Mouse (Mus musculus) embryonic facial prominence, embryonic 15.5 days (tissue): ENCODE data around the gene Wdfy2. TPM values are rescaled to one million over a fixed set of nuclear protein-coding genes. Genes with fewer than 3 reads are reported as not detected.

Experiments used
- ATAC-seq: fragments of 200-750 bp; cut with Nextera tagmentation; 2 replicates; pipeline ENCODE4 v1.8.0; 2017; ENCODE audit warnings: low read depth, moderate TSS enrichment; ENCODE audit not compliant: insufficient number of reproducible peaks, low FRiP score, low TSS enrichment
- H3K27ac ChIP-seq: fragments of 300-500 bp; sonication (generic); replicated peaks from 2 replicates; pipeline ENCODE4 v1.5.1; 2015; ENCODE audit warnings: mild to moderate bottlenecking, inconsistent platforms
- H3K27me3 ChIP-seq: fragments of 300-500 bp; sonication (generic); 2 replicates; pipeline ENCODE4 v1.6.1; 2015; ENCODE audit warnings: inconsistent platforms
- H3K36me3 ChIP-seq: fragments of 300-500 bp; sonication (generic); 2 replicates; pipeline ENCODE4 v1.6.1; 2015; ENCODE audit warnings: mild to moderate bottlenecking, inconsistent platforms
- H3K4me1 ChIP-seq: fragments of 300-500 bp; sonication (generic); 2 replicates; pipeline ENCODE4 v1.6.1; 2015; ENCODE audit warnings: inconsistent platforms
- H3K4me2 ChIP-seq: fragments of 300-500 bp; sonication (generic); replicated peaks from 2 replicates; pipeline ENCODE4 v1.6.1; 2015; ENCODE audit warnings: mild to moderate bottlenecking, inconsistent platforms
- H3K4me3 ChIP-seq: fragments of 300-500 bp; sonication (generic); replicated peaks from 2 replicates; pipeline ENCODE4 v1.5.1; 2015; ENCODE audit warnings: mild to moderate bottlenecking, inconsistent platforms
- H3K9ac ChIP-seq: fragments of 300-500 bp; sonication (generic); 2 replicates; pipeline ENCODE4 v1.6.1; 2015; ENCODE audit warnings: inconsistent platforms
- H3K9me3 ChIP-seq: fragments of 300-500 bp; sonication (generic); replicated peaks from 2 replicates; pipeline ENCODE4 v1.6.1; 2016; ENCODE audit warnings: inconsistent platforms
- WGBS: fragments of 180-500 bp; shearing (Covaris S2); methylation state at CpG from one replicate; pipeline ENCODE4 v1.1.7; 2015; 5-methylcytosine and 5-hydroxymethylcytosine counted together
- microRNA-seq: library from miRNA; unstranded; fragments of <30 nt; microRNA quantifications from one replicate; pipeline ENCODE4, GENCODE M21; 2016; ENCODE audit warnings: borderline number of aligned reads
- polyA plus RNA-seq: library from polyadenylated mRNA; unstranded; fragments of >200 nt; fragmentation: Nextera tagmentation; extraction: Ambion mirVana; gene quantifications from 2 replicates; pipeline ENCODE4 v1.2.1, GENCODE M21; 2015

The Wdfy2 gene
- polyA plus RNA-seq, 1 experiment from 2014 or later: 8.2 TPM

- ATAC-seq: no peak
- WGBS: 70% methylated on average over 1 of the region's 1 CpGs
- no peaks in the 10 kb centered on the region for H3K27me3 ChIP-seq
- H3K4me2 ChIP-seq: no peak overlapping the region
- H3K9me3 ChIP-seq: no peaks in the 10 kb centered on the region
- no peak overlapping the region for H3K9ac ChIP-seq
- no peaks in the 10 kb centered on the region for H3K4me1 ChIP-seq
- H3K4me3 ChIP-seq: no peak overlapping the region
- H3K27ac ChIP-seq: no peak overlapping the region
- H3K36me3 ChIP-seq: no peaks in the 10 kb centered on the region
Measured at GRCm38 (mm10) chr14:62979815-62980214, 142.3 kb downstream of the Wdfy2 start.

- WGBS: 76% methylated on average over 1 of the region's 1 CpGs
- Histone ChIP-seq H3K9me3 (no peaks in the 10 kb centered on the region), H3K9ac (no peak within 1 kb of the TSS), H3K4me1 (no peaks in the 10 kb centered on the region), H3K27me3 (no peaks in the 10 kb centered on the region), H3K27ac (no peak within 1 kb of the TSS), H3K4me3 (no peak within 1 kb of the TSS), H3K4me2 (no peak within 1 kb of the TSS), H3K36me3 (no peaks in the 10 kb centered on the region)
- no peak for ATAC-seq
Measured at GRCm38 (mm10) chr14:62984410-62984809, 146.9 kb downstream of the Wdfy2 start, which contains the start of gene Defb48. TSS of gene Defb48 (minus strand) at chr14:62984510.

DNA sequence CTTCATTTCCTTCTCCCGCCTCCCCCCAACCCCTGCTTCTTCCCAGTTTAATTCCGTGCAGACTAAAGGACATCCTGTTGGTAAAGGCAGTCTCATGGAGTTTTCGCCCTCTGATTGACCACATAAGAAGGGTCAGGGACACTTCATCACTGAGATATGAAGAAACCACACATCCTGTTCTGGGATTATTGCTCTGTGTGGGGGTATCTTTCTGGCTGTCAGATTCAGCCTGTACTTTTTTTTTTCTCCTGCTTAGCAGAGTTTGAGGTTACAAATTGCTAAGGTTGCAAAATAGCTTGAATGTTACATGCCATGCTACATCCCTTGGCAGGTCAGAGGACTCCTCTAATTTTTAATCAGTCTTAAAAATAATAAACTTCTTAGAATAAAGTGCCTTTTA lies 153.8 kb downstream of the Wdfy2 start:
- Histone ChIP-seq H3K4me2 (no peak overlapping the region), H3K9me3 (no peaks in the 10 kb centered on the region), H3K4me3 (no peak overlapping the region), H3K4me1 (no peaks in the 10 kb centered on the region), H3K36me3 (no peaks in the 10 kb centered on the region), H3K27ac (no peak overlapping the region), H3K9ac (no peak overlapping the region), H3K27me3 (no peaks in the 10 kb centered on the region)
- no peak for ATAC-seq
- whole genome bisulfite sequencing: 69% methylated on average over 3 of the region's 3 CpGs

DNA sequence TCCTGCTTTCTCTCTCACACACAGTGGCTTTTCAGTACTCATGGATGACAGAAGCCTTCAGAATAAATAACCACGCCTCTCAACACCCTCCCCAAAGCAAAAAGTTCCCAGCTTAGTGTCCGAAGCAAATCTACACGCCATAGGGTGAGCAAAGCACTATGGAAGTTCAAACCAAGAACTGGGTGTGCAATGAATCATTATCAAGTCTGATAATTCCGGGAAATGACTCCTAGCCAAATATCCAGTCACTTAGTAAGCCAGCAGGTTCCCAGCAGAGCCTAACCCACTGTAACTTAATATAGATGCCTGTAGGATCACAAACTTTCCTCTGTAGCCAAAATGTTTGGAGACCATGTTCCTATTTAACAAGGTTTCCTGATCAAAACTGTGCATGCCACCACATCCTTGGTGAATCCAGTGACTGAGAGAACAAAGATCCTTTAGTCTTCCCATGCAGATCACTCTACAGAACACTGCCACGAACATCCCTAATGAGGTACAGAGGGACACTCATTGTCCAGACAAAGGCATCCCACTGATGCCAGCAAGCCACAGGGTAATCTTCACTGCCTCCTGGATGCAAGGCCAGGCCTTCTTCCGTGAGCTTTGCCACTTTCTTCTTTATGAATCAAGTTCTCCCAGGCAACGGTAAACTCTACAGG lies 154.5 kb downstream of the Wdfy2 start:
- H3K27ac ChIP-seq: no peak overlapping the region
- no peak overlapping the region for H3K4me2 ChIP-seq
- H3K4me1 ChIP-seq: no peaks in the 10 kb centered on the region
- H3K4me3 ChIP-seq: no peak overlapping the region
- no peaks in the 10 kb centered on the region for H3K9me3 ChIP-seq
- no peaks in the 10 kb centered on the region for H3K36me3 ChIP-seq
- no peak overlapping the region for H3K9ac ChIP-seq
- WGBS: 70% methylated on average over 7 of the region's 7 CpGs
- ATAC-seq: no peak
- H3K27me3 ChIP-seq: no peaks in the 10 kb centered on the region

- Histone ChIP-seq H3K4me1 (no peaks in the 10 kb centered on the region), H3K4me3 (no peak within 1 kb of the TSS)
- no peak for ATAC-seq
Measured at GRCm38 (mm10) chr14:62997777-62998176, 160.3 kb downstream of the Wdfy2 start, which contains the start of gene Defb47. TSS of gene Defb47 (plus strand) at chr14:62998077.

DNA sequence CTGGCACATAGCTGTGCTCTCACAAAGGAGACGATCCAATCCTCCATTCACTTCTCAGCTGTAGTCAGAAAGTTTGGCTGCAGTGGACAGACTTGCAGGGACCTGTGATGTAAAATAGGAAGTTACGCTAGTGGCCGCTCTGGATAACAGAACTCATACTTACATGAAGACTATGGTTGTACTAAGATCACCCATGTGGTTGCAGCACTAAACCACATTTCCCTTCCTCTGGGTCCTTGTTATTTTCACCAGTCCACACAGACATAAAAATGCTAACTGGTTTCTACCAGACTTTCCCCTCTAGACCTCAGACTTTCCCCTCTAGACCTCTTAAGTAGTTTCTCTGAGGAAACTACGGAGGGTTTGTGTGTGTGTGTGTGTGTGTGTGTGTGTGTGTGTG lies 161.5 kb downstream of the Wdfy2 start:
- Histone ChIP-seq H3K36me3 (no peaks in the 10 kb centered on the region), H3K9me3 (no peaks in the 10 kb centered on the region), H3K27me3 (no peaks in the 10 kb centered on the region), H3K4me2 (no peak overlapping the region), H3K4me1 (no peaks in the 10 kb centered on the region), H3K27ac (no peak overlapping the region), H3K9ac (no peak overlapping the region), H3K4me3 (no peak overlapping the region)
- no peak for ATAC-seq
- WGBS: 85% methylated on average over 4 of the region's 4 CpGs

More at GRCm38 (mm10) chr14:62997777-62998176, 160.3 kb downstream of the Wdfy2 start, which contains the start of gene Defb47:
- no peaks in the 10 kb centered on the region for H3K27me3 ChIP-seq
- no peaks in the 10 kb centered on the region for H3K9me3 ChIP-seq
- H3K27ac ChIP-seq: no peak within 1 kb of the TSS
- WGBS: 85% methylated on average over 8 of the region's 8 CpGs
- no peak within 1 kb of the TSS for H3K4me2 ChIP-seq
- H3K36me3 ChIP-seq: no peaks in the 10 kb centered on the region
- H3K9ac ChIP-seq: no peak within 1 kb of the TSS

GRCm38 (mm10) chr14:63002588-63002987 lies 165.1 kb downstream of the Wdfy2 start:
- H3K4me3 ChIP-seq: no peak overlapping the region
- H3K4me1 ChIP-seq: no peaks in the 10 kb centered on the region
- no peaks in the 10 kb centered on the region for H3K27me3 ChIP-seq
- H3K27ac ChIP-seq: no peak overlapping the region
- 58% methylated on average over 2 of the region's 2 CpGs for WGBS
- no peak overlapping the region for H3K9ac ChIP-seq
- H3K36me3 ChIP-seq: no peaks in the 10 kb centered on the region
- ATAC-seq: no peak
- H3K9me3 ChIP-seq: no peaks in the 10 kb centered on the region
- H3K4me2 ChIP-seq: no peak overlapping the region

Small RNA genes lying within 50 kb of the gene (microRNA-seq; reads per million reads assigned to microRNA genes)
- not detected for gene Mir6541
- gene Mir8098: 0.86 reads per million

Other genes with a start within 250 kb of the Wdfy2 start
- gene Serpine3, start 174.0 kb upstream of the Wdfy2 start, polyA plus RNA-seq: not detected in 2 replicates
- 21.1 and 23.2 TPM in 2 replicates for gene Ints6, start 76.5 kb upstream of the Wdfy2 start, polyA plus RNA-seq
- not detected in 2 replicates for gene Defb48, start 146.8 kb downstream of the Wdfy2 start, polyA plus RNA-seq
- not detected in 2 replicates for gene Defb47, start 160.4 kb downstream of the Wdfy2 start, polyA plus RNA-seq
- gene Defb43, start 174.1 kb downstream of the Wdfy2 start, polyA plus RNA-seq: not detected in 2 replicates
- gene Defb42, start 209.3 kb downstream of the Wdfy2 start, polyA plus RNA-seq: not detected in 2 replicates
- not detected in 2 replicates for gene Defb30, start 212.3 kb downstream of the Wdfy2 start, polyA plus RNA-seq